Mouse (Mus musculus): ENCODE data around the gene Cyp4f13. TPM values are rescaled to one million over a fixed set of nuclear protein-coding genes. Genes with fewer than 3 reads are reported as not detected.

Gene Cyp4f13
- 10 to 100 TPM; 16.8 to 20.7 TPM for total RNA-seq (2021)
- long read RNA-seq, experiment 1, transcript Cyp4f13-201 (13 exons, 1,752 nt), result major isoform, 12 of 16 reads
- long read RNA-seq, experiment 1, partial matches to known transcripts, result 0 of 16 reads
- long read RNA-seq, experiment 1, other reads (novel, unspliced or antisense), result 4 of 16 reads
- long read RNA-seq, experiment 2, transcript Cyp4f13-201 (13 exons, 1,752 nt), result major isoform, 12 of 19 reads
- long read RNA-seq, experiment 2, partial matches to known transcripts, result 2 of 19 reads
- long read RNA-seq, experiment 2, other reads (novel, unspliced or antisense), result 5 of 19 reads

DNA sequence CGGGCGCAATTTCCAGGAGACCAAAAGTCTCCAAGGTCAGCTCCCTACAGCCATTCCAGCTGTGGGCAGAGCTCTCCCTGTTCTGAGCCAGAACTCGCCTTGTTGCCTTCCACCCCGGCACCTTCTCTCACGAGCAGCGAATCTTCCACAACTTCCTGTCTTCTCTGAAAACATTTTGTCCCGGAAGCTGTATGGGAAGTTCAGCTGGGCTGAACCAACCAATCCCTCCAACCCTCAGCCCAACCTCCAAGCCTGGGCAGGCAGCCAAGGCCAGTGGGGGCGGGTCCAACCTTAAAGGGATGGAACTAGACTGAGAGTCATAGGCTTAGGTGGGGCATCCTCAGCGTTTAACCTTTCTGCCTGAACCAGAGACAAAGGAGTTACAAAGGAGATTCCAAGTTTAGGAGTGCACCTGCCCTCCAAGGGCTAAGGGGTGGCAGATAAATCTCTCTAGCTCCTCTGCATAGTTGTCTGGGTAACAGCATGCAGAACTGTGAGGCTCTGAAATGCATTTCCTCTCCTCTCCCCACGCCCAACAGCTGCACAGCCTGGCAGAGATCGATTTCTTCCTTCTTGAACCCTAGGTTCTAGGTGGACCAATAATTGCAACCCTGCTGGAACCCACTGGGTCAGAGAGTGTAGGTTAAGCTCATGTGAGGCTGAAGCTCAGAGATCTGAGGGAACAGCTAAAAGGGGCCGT, at the start of gene Cyp4f13:
Gene Cyp4f13, minus strand, starts transcription at position 188 of the 700 bp plus-strand sequence.
- TF ChIP-seq CTCF (IDR thresholded peaks at IDR 0.05), result no peak
- intact Hi-C loops (cut with DNase I), result no loop called here
- Histone ChIP-seq H3K4me3 (peak within 1 kb of the TSS; percentile 66), H3K27ac (peak within 1 kb of the TSS; percentile 70)
- DNase-seq (ENCODE audit: extremely low spot score in 1 of 2, low spot score in 2 of 2), result peak; percentile 88

DNA sequence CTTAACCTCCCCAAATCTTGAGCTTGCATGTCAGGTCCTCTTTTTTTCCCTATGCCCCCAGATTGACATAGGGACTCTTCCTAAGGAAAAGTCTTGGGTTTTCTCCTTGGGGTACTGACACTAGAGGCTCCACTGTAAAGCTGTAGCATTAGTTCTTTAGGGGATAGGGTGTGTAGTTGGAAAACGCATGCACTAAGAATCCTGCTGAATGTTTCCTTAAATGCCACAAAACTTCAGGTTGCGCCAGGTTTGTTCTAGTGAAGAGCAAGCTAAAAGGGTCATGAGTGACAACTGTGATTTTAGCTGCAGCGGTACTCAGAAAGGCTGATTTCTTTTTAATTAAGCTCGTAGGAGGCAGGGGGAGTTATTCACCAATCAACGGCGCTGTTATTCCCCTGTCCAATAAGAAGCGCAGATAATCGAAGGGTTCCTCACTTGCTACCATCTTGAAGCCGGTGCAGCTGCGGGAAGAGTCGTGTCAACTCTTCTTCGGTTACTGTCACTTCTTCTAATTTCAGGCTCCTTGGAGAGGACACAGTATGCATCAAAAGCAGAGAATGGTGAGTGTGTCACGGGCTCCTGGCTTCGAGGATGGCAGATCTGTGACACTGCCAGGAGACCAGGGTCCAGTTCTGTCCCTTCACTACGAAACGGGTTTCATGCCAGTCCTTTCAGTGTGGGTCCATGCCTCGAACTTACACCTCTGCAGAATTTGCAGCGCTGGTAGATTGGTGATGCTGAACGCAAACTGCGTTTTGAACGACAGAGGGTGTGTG, 45.7 kb upstream of the Cyp4f13 start, which contains the start of gene Zfp952:
Gene Zfp952, plus strand, starts transcription at position 431 of the 776 bp plus-strand sequence.
- peak; percentile 84 to 88 for DNase-seq (ENCODE audit: extremely low spot score in 1 of 2, low spot score in 2 of 2)
- Histone ChIP-seq H3K27ac (peak within 1 kb of the TSS; percentile 58), H3K4me3 (peak within 1 kb of the TSS; percentile 72)
- TF ChIP-seq CTCF (IDR thresholded peaks at IDR 0.05), result no peak
- intact Hi-C loops (cut with DNase I), result loop anchor here (2.0 kb wide), 1 partner anchor 96 kb away; the partner anchor contains the start of gene Zfp563

DNA sequence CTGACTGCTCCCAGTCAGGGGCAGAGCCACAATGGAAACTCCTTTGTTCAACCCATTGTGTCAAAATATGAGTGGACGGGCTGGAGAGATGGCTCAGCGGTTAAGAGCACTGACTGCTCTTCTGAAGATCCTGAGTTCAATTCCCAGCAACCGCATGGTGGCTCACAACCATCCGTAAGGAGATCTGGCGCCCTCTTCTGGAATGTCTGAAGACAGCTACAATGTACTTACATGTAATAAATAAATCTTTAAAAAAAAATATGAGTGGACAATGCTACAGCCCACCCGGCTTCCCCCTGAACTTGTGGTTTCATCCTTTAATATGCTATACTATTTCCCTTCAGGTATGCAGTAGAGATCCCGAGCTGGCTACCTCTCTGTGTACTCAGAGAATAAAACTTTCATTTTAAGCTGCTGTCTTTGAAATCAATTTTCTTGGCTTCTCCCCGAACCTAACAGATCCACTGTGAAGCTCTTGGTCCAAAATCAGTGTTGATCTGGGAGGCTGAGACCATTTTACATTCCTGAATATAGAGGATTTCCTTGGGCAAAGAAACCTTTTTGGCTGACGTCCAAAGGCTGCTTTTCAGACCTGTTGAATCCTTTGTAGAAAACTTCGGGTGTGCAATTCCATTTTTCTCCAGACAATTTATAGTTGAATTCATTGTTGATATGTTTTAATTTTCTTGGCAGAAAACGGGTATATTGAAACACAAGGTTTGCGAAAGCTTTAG, 44.9 kb upstream of the Cyp4f13 start:
- Histone ChIP-seq H3K4me3 (peak overlapping the region; percentile 72), H3K27ac (no peak overlapping the region)
- no peak for DNase-seq (ENCODE audit: extremely low spot score in 1 of 2, low spot score in 2 of 2)
- peak; percentile 42 for TF ChIP-seq CTCF (IDR thresholded peaks at IDR 0.05)
- intact Hi-C loops (cut with DNase I), result loop anchor here (2.0 kb wide), 1 partner anchor 97 kb away; the partner anchor contains the start of gene Zfp563

DNA sequence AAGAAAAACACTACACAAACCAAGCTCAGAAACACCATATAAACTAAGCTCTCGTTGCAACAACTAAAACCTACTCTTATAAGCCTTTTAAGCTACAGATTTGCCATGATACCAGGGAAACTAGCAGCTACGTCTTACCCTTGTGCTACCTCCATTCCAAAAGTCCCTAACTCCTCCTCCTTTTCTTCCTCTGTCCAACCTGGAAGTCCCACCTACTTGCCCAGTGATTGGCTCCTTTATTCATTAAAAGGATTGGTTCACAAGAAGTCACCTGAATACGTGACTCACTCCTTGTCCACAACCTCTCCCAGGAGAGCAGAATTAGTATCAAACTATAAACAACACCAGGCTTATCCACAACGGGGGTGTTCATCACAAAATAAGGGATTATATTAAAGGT, 39.1 kb upstream of the Cyp4f13 start:
- no peak for DNase-seq (ENCODE audit: extremely low spot score in 1 of 2, low spot score in 2 of 2)
- intact Hi-C loops (cut with DNase I), result no loop called here
- Histone ChIP-seq H3K27ac (no peak overlapping the region), H3K4me3 (no peak overlapping the region)
- no peak for TF ChIP-seq CTCF (IDR thresholded peaks at IDR 0.05)

DNA sequence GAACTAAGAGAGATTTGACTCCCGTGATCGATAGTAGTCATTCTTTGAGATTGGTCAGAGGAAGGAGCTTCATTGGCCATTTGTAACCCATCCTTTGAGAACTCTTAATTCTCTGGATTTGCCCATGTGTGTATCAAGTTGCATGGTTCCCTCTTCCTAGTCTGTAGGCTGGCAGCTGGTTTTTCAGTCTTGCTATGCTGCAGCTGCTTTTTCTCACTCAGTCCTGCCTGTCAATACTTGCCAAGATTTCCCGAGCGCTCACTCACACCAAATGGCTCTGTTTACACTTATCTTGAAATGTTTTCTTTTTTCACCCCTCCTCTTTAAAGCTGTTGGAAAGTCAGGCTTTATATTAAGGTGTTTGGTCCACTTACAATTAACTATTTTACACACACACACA, 34.2 kb upstream of the Cyp4f13 start:
- Histone ChIP-seq H3K4me3 (no peak overlapping the region), H3K27ac (no peak overlapping the region)
- no peak for TF ChIP-seq CTCF (IDR thresholded peaks at IDR 0.05)
- DNase-seq (ENCODE audit: extremely low spot score in 1 of 2, low spot score in 2 of 2), result no peak
- intact Hi-C loops (cut with DNase I), result no loop called here

DNA sequence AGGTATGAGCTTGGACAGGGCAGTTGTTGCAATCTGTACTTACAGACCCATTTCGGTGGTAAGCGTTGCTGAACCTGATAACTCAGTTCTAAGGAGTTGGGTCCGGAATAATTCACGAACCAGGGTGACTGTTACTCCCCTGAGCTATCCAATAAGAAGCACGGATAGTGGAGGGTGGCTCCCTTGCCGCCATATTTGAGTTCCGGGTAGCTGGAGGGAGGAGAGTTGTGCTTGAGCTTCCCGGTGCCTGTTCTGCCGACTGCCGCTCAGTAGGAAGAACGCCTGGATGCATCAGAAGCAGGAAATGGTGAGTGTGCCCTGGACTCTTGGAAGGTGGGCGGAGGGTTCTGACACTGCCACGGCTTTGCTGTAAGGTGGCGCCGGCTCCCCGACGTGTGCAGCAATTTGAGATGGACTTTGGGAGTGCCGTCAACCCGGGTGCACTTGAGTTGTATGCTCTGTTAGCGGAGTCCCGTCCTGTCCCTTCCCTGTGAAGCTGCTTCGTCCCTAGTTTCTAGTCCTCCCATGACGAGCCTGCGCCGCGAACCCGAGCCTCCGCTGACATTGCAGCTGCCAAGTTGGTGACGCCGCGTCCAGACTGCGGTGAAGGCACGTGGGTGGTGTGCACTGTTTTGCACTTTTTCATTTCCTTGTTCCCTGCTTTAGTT, 18.6 kb upstream of the Cyp4f13 start, which contains the start of gene Zfp472:
Gene Zfp472, plus strand, starts transcription at position 192 of the 668 bp plus-strand sequence.
- intact Hi-C loops (cut with DNase I), result no loop called here
- DNase-seq (ENCODE audit: extremely low spot score in 1 of 2, low spot score in 2 of 2), result peak; percentile 89 to 90
- H3K4me3 ChIP-seq, result peak within 1 kb of the TSS; percentile 84
- 0 out of 2 replicates have a peak within 1 kb of the TSS, but pooled peaks have one; percentile 51 for H3K27ac ChIP-seq
- no peak for TF ChIP-seq CTCF (IDR thresholded peaks at IDR 0.05)

DNA sequence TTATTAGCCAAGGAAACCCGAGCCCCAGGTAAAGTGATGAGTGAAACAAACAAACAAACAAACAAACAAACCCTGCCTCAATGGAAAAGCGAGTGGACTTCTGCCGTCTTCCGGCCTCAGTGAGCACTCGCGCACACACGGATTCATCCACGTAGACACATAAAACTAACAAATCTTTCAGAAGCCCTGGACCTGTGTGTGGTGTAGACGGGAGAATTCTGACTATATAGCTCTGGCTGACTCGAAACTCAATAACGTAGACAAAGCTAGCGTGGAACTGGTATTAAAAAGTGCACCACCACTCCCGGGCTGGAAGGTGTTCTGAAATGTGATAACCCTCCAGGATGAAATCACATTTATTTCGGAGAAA, 18.0 kb upstream of the Cyp4f13 start:
- intact Hi-C loops (cut with DNase I), result no loop called here

DNA sequence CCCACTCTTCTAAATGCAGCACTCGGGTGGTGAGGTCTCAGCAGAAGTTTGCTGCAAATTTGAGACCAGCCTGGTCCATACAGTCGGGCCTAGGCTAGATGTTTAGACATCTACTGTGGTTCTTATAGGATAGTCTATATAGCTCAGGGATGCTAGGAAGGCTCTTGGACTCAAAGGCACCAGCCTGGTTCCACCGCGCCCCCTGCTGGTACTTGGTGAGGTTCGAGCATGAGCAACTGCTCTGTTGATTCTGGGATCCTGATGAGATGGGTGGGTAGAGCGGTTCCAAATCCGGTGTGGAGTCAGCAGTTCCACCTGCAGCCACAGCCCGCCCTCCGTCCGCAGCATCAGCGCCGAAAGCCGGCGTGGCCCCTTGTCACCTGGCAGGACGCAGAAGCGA, 4.2 kb upstream of the Cyp4f13 start:
- Histone ChIP-seq H3K27ac (no peak overlapping the region), H3K4me3 (peak overlapping the region; percentile 21; the same call in 1 of the 2 replicates)
- DNase-seq (ENCODE audit: extremely low spot score in 1 of 2, low spot score in 2 of 2), result peak; percentile 77 to 86
- intact Hi-C loops (cut with DNase I), result loop anchor here (2.0 to 10.0 kb wide), 3 partner anchors 217 to 424 kb away; no protein-coding TSS in a partner anchor
- TF ChIP-seq CTCF (IDR thresholded peaks at IDR 0.05), result peak; percentile 78

More for the DNA sequence above, 18.0 kb upstream of the Cyp4f13 start:
- Histone ChIP-seq H3K4me3 (peak overlapping the region; percentile 84), H3K27ac (0 out of 2 replicates have a peak overlapping the region, but pooled peaks have one; percentile 38)
- DNase-seq (ENCODE audit: extremely low spot score in 1 of 2, low spot score in 2 of 2), result no peak
- TF ChIP-seq CTCF (IDR thresholded peaks at IDR 0.05), result peak; percentile 38

DNA sequence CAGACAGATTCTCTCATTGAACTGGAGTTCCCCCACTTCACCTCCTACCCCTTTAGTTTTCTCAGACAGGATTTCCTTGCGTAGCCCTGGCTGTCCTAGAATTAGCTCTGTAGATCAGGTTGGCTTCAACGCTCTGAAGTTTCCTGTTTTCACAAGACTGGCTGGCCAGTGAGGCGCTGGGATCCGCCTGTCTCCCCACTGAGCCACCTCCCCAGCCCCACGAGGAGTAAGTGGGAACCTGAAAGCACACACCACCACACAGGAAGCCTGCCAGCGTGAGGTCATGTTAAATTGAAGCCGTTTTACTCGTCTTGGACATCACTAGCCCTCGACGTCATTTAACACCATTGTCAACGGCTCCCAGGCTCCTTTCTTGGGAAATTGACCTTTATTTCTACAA, 3.8 kb upstream of the Cyp4f13 start:
- no peak overlapping the region for H3K4me3 ChIP-seq
- no peak for DNase-seq (ENCODE audit: extremely low spot score in 1 of 2, low spot score in 2 of 2)
- no peak overlapping the region for H3K27ac ChIP-seq
- intact Hi-C loops (cut with DNase I), result loop anchor here (2.0 to 10.0 kb wide), 3 partner anchors 216 to 424 kb away; no protein-coding TSS in a partner anchor
- no peak for TF ChIP-seq CTCF (IDR thresholded peaks at IDR 0.05)

DNA sequence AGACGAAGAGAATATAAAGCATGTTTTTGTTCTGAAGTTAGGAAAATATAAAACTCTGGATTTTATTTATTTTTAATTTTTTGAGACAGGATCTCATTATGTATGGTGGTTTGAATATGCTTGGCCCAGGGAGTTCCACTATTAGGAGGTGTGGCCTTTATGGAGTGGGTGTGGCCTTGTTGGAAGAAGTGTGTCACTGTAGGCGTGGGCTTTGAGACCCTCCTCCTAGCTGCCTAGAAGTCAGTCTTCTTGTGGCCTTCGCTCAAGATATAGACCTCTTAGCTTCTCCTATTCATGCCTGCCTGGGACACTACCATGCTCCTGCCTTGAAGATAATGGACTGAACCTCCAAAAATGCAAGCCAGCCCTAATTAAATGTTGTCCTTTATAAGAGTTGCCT, 2.9 kb upstream of the Cyp4f13 start:
- H3K4me3 ChIP-seq, result no peak overlapping the region
- no peak for TF ChIP-seq CTCF (IDR thresholded peaks at IDR 0.05)
- H3K27ac ChIP-seq, result no peak overlapping the region
- no peak for DNase-seq (ENCODE audit: extremely low spot score in 1 of 2, low spot score in 2 of 2)
- intact Hi-C loops (cut with DNase I), result loop anchor here (2.0 to 10.0 kb wide), 3 partner anchors 215 to 423 kb away; no protein-coding TSS in a partner anchor

Measured in left cerebral cortex, adult 2 months (tissue).